Mouse (Mus musculus): Measurements from ENCODE around the gene Crx.
A peak's percentile ranks its signal among the peaks of the same experiment; 100 is the strongest.
"Not testable (repeated sequence)": the region's sequence is repeated elsewhere in the genome, so short reads cannot be mapped to it uniquely, and the experiment has no call there.

The Crx gene

DNA sequence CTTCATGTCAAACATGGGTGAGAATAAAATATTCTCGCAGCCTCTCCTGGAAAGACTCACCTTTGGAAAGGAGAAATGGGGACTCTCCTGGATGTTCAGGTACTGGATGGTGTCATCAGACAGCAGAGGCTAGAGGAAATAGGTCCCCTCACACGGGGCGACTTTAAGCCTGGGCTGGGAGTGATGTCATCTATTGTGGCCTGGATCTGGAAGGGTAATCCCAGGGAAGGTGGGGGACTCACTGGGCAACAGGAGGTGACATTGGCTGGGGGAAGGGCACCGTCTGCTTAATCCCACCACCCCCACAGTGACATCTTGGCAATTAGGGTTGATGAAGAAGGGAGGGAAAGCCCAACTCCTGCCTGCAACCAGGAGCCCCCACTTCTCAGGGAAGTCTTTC, at the start of gene Crx:
Gene Crx, minus strand, starts transcription at position 213 of the 400 bp plus-strand sequence.
- no peak for DNase-seq (ENCODE audit: low spot score)

GRCm38 (mm10) chr7:15922220-15922773, 42.5 kb upstream of the Crx start, which contains the start of gene Selenow:
Gene Selenow (minus strand): TSS chr7:15922402.
- DNase-seq (ENCODE audit: low spot score), result peak; percentile 91

DNA sequence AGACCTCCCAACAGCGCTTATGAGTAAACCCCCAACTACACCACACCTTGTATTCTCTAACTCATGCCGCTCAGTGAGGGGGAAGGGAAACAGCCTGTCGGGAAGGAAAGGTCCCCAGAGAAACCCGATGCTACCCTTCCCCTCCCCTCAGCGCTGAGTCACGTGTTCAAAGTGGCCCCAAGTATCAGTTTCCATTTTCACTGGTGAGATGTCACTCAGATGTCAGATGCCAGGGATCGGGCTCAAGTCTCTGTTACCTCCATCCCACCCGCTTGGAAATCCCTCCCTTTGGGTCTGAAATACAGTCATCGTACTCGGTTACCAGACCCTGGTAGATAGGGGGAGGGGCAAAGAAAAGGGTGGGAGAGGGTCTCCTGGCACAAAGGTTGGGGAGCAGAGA, 42.0 kb upstream of the Crx start:
- peak; percentile 60 for DNase-seq (ENCODE audit: low spot score)

DNA sequence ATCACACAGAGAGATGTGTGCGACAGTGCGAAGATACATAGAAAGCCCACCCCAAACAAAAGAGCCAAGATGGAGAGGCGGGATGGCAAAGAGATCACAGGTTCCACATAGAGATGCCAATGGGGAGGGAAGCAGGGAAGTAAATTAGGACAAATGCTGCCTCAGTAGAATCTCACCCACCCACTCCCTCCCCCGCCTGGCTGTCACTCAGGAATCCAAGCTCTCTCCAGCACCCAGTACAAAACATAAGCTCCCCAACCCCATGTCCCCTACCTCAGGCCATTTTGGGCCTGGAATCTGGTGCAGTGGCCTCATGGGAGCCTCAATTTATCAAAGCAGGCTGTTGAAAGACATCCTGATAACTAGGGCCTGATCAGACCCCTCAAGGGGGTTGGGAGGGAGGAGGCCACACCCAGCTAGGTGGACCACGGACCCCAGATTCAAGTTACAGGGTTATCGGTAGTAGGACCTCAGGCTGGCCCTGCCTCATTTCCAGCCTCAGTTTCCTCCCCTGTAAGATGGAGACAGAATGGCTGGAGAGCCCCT, 41.0 kb upstream of the Crx start:
- DNase-seq (ENCODE audit: low spot score), result no peak

DNA sequence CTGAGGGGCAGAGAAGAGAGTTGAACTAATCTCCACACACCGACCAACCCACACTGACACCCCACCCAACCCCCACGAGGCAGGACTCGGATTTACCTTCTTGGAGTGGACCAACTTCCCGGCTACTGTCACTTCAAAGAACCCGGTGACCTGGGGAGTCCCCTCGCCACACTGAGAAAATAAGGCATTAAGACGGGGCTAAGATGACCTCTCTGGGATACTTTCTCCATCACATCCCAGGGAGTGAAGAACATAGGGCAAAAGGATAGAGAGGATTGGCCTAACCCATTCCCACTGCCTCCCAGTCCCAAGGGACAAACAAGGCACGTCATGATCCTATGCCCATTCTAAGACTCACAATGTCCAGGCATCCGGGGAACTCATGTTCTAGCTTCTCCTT, 40.2 kb upstream of the Crx start:
- no peak for DNase-seq (ENCODE audit: low spot score)

GRCm38 (mm10) chr7:15918371-15918770, 38.6 kb upstream of the Crx start:
- DNase-seq (ENCODE audit: low spot score), result no peak

DNA sequence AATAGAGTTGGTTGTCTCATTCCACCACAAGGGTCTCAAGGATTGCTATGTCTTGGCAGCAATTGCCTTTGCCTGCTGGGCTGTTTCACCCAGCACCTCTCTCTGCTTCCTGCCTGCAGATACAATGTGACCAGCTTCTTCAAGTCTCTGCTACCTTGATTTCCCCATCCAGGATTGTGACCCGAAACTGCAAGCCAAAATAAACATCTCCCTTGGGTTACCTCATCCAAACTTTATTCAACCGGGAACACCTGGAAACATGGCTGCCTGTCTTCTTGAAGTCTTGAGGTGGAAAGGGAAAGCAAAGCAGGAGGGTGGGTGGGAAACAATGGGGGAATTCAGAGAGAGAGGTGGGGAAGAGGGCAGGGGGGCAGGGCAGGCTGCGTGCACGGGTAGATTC, 37.2 kb upstream of the Crx start:
- DNase-seq (ENCODE audit: low spot score), result no peak

DNA sequence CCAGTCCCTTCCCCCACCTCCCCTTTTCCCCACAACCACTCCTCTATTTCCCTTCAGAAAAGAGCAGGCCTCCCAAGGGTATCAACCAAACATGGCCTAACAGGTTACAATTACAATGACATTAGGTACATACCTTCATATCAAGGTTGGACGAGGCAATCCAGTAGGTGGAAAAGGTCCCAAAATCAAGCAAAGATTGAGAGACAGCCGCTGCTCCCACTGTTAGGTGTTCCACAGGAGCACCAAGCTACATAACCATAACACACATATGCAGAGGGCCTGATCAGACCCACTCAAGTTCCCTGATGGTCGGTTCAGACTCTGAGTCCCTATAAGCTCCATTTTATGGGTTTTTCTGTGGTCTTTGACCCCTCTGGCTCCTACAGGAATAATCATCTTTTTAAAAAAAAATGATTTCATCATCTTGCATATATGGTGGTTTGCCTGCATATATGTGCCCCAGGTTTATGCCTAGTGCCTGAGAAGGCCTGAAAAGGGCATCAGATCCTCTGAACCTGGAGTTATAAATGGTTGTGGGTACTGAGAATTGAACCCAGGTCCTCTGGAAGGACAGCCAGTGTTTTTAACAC, 36.5 kb upstream of the Crx start:
- no peak for DNase-seq (ENCODE audit: low spot score)

DNA sequence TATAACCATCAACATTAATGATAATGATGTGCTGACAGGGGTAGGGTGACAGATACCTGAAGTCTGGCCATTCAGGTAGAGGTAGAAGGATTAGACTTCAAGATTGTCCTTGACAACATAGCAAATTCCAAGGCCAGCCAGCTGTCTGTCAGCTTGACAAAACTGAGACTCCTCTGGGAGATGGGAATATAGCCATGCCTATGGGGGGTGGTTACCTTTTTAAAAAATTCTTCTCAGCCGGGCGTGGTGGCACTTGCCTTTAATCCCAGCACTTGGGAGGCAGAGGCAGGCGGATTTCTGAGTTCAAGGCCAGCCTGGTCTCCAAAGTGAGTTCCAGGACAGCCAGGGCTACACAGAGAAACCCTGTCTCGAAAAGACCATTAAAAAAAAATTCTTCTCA, 35.9 kb upstream of the Crx start:
- DNase-seq (ENCODE audit: low spot score), result not testable (repeated sequence)

GRCm38 (mm10) chr7:15914751-15915150, 35.0 kb upstream of the Crx start:
- no peak for DNase-seq (ENCODE audit: low spot score)

DNA sequence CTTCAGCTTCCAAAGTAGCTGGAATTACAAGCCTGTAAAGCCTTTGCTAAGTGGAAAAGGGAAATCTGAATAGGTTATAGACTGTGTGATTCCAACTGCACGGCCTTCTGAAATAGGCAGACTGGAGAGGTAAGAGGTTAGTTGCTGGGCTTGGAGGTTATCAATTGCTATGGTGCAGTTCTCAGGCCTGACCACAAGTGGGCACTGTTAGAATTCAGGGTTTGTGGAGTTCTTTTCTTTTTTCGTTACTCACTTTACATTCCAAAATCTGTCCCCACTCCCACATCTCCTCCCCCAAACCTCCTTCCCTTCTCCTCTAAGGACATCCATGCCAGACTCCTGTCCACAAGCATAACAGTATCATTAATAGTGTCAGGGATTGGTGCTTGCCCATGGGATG, 34.5 kb upstream of the Crx start:
- peak; percentile 44 for DNase-seq (ENCODE audit: low spot score)

DNA sequence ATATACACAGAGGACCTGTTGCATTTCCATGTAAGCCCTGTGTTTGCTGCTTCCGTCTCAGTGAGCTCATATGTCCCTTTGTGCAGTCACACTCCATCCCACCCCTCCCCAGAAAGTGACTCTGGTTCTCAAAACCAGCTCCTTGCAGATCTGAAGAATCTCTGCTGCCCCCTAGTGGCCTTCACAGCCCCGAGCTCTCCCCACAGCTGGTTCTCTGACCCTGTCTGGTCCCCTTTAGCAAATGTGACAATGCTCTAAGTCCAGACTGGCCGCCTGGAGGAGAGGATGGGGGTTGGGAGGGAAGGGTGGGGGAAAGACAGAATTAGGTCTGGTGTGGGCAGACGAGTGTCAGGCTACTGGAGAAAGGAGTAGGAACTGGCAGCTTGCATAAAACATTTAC, 32.4 kb upstream of the Crx start:
- peak; percentile 78 for DNase-seq (ENCODE audit: low spot score)

GRCm38 (mm10) chr7:15910521-15910920, 30.8 kb upstream of the Crx start:
- no peak for DNase-seq (ENCODE audit: low spot score)

- DNase-seq (ENCODE audit: low spot score), result no peak
Measured at GRCm38 (mm10) chr7:15907971-15908590, 28.3 kb upstream of the Crx start.

DNA sequence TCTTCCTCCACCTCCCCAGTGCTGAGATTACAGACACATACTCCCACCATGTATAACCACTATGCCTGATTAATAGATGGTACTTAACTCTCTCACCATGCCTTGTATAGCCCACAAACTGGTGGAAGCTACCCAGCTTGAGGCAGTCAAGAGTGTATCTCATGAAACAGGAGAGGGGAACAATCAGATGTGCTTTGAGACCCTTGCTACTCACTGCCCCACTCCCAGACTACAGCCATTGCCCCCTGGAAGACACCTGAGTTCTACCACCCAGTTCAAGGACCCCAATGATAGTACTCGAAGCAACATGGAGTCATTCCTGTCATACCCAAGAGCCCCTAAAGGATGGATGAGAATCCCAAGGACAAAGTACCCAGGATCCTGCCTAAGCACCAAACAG, 26.8 kb upstream of the Crx start:
- no peak for DNase-seq (ENCODE audit: low spot score)

- no peak for DNase-seq (ENCODE audit: low spot score)
Measured at GRCm38 (mm10) chr7:15905861-15906260, 26.1 kb upstream of the Crx start.

DNA sequence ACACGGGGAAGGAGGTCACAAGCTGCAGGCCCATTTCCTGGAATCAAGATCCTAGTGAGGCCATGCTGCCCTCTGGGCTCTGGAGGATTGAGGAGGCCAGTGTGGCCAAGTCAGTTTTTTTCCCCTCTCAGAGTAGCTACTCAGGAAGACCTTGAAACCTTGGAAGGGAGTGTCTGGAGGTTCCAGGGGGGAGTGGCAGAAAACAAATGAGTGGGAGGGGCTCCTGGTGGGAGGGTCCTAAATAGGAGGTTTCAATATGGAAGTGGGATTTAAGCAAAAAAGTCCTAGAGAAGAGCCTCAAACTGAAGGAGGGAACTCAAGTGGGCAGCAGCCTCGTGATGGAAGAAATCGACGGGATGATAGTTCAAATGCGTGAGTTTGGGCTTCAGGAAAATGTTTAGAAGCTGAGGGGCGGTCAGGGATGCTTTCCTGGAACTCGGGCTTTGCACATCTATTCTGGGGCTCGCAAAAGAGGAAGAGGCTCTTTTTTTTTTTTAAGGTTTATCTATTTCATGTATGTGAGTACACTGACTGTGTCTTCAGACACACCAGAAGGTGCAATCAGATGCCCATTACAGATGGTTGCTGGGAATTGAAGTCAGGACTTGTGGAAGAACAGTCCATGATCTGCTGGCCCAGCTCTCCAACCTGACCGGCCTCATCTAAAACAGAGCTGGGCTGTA, 21.7 kb upstream of the Crx start:
- no peak for DNase-seq (ENCODE audit: low spot score)

DNA sequence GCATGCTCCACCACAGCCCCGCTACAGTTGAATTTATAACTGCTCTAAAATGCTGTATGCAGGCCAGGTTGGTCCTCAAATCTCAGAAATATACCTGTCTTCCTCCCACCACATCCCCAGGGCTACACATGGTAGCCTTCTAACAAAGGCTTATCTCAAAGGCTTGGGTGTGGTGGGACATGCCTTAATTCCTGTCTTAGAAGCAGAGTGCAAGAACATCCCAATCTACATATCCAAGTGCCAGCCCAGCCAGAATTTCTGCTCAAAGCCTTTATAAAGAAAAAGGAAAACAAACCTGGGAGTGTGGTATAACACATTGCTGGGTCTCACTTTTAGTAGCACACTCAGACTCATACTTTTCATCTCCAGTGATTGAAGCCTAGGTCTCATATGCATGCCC, 14.5 kb upstream of the Crx start:
- DNase-seq (ENCODE audit: low spot score), result no peak

- DNase-seq (ENCODE audit: low spot score), result no peak
Measured at GRCm38 (mm10) chr7:15884127-15884526, 4.4 kb upstream of the Crx start.

DNA sequence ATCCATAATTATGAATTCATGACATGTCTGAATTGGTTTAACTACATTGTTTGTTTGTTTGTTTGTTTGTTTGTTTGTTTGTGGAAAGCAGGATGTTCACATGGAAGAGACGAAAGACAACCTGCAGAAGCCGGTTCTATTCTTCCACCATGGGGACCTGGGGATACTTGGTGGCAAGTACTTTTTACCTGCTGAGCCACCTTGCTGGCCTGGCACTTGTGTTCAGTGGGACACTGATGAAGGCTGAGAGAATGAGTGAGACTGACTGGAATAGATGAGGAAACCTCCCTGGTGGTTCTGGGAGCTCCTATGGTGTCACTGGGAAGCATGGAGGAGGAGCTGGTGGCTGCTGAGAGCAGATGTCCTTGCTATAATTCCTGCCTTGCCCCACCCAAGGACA, 2.5 kb upstream of the Crx start, which contains the start of gene Crxos:
Gene Crxos, plus strand, starts transcription at position 301 of the 400 bp plus-strand sequence.
- no peak for DNase-seq (ENCODE audit: low spot score)

DNA sequence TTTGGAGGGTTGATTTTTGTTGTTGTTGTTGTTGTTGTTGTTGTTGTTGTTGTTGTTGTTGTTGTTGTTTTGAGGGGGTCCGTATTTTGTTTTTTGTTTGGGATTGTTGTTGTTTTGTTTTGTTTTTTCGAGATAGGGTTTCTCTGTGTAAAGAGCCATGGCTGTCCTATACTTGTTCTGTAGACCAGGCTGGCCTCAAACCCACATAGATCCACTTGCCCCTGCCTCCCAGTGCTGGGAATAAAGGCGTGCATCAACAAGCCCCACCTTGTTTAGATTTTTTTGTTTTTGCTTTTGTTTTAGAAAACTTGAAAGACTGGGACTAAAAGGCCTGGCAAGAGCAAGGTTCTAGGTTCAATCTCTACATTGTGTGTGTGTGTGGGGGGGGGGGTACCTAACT, 2.1 kb upstream of the Crx start:
- DNase-seq (ENCODE audit: low spot score), result no peak

DNA sequence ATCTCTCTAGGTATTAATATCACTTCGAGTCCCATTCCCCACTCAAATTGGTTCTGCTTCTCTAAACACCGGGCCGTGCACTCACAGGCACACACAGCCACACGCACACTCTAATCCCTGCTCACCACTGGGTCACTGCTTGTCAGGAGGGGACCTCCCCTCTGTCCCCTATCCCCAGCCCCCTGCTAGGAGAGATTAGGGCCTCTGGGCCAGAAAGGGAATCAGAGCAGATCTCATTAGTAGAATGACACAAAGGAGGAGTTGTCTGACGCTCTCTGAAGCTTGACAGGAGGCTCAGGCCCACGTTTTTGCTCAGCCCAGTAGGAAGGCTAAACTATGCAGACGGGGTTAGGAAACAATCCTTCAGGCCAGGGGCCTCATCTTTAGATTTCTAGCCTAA, 1.6 kb upstream of the Crx start:
- no peak for DNase-seq (ENCODE audit: low spot score)

DNA sequence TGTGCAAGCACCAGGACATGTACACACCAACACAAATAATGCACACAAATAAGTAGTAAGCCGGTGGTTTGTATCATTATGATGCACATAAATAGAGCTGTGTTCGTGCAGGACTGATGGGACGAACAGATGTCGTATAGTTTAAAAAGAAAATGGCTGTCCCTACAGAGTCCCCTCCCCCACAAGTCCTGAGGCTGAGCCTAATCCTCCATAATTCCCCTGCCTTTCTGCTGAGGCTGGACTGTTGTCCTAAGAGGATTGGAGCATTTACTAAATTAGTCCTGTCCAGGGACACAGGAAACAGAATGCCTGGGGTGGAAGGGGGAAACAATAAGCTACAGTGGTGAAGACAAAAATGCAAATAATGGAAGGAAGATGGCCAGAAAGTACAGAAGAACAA, 15.7 kb downstream of the Crx start:
- no peak for DNase-seq (ENCODE audit: low spot score)
